8 mouse cellular contexts compared by ENCODE assay signal in the genomic region with DNA sequence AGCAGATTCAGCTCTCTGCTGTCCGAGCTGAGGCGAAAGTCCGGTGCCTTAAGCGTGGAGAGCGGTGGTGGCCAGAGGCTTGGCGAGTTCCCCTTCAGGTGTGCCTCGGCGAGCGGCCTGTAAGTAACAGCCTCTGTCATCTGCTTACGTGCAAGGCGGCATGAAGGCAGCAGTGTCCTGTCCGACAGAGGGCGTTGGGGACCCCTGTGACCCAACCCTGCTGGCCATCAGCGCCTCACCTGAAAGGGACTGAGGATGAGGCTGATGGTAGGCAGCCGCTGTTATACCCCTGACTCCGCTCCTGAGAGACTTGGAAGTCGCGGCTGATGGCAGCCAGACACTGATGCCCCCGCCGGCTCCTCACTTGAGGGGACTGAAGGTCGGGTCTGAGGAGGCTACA. TPM values are rescaled to one million over a fixed set of nuclear protein-coding genes. Genes with fewer than 3 reads are reported as not detected.
A peak's percentile ranks its signal among the peaks of the same experiment; 100 is the strongest.
DNase-seq lines count a peak whose midpoint lies in the region; ATAC-seq and TF ChIP-seq lines count a peak whose summit lies in the region.
"Not testable (repeated sequence)": the region's sequence is repeated elsewhere in the genome, so short reads cannot be mapped to it uniquely, and the experiment has no call there.

No protein-coding gene starts in this region.

- not testable (repeated sequence) for H3K36me3 ChIP-seq in embryonic facial prominence, embryonic 15.5 days; heart, embryonic 11.5 days (ENCODE audit: control insufficient read depth, insufficient read depth, low read length); kidney, postnatal 0 days (ENCODE audit: insufficient read depth, low read length); liver, embryonic 14.5 days (replicated peaks; ENCODE audit: control insufficient read depth, insufficient read depth, low read depth); stomach, embryonic 15.5 days

- not testable (repeated sequence) for ATAC-seq in embryonic facial prominence, embryonic 15.5 days (ENCODE audit: insufficient number of reproducible peaks, low FRiP score, low TSS enrichment, low read depth); kidney, postnatal 0 days (replicated peaks; ENCODE audit: low FRiP score, low read depth); stomach, embryonic 15.5 days (ENCODE audit: insufficient read depth, low FRiP score, low read depth)
- peak; percentile 52 for ATAC-seq in heart, embryonic 11.5 days (replicated peaks; ENCODE audit: insufficient number of reproducible peaks, low FRiP score, low TSS enrichment)
- peak; percentile 60 for ATAC-seq in liver, embryonic 14.5 days (ENCODE audit: insufficient read depth)

- peak overlapping the region; percentile 75 for H3K4me2 ChIP-seq in embryonic facial prominence, embryonic 15.5 days (replicated peaks)
- peak overlapping the region; percentile 74 for H3K4me2 ChIP-seq in heart, embryonic 11.5 days
- peak overlapping the region; percentile 68 for H3K4me2 ChIP-seq in kidney, postnatal 0 days (ENCODE audit: low read length)
- H3K4me2 ChIP-seq in liver, embryonic 14.5 days (ENCODE audit: low read depth): peak overlapping the region; percentile 82
- H3K4me2 ChIP-seq in stomach, embryonic 15.5 days: peak overlapping the region; percentile 73

- TF ChIP-seq CTCF in bone marrow macrophage, adult 2 months (IDR thresholded peaks at IDR 0.05; ENCODE audit: low read depth, low read length): not testable (repeated sequence)
- TF ChIP-seq CTCF in kidney, postnatal 0 days (IDR thresholded peaks at IDR 0.05; ENCODE audit: low read depth): peak; percentile 31; the same call in 1 of the 2 replicates
- TF ChIP-seq CTCF in liver, embryonic 14.5 days (IDR thresholded peaks at IDR 0.05; ENCODE audit: low read depth): peak; percentile 56

- WGBS in embryonic facial prominence, embryonic 15.5 days: under 1% methylated on average over 16 of the region's 21 CpGs
- 3% methylated on average over 16 of the region's 21 CpGs for WGBS in heart, embryonic 11.5 days (ENCODE audit: insufficient replicate concordance)
- 2% methylated on average over 16 of the region's 21 CpGs for WGBS in kidney, postnatal 0 days
- WGBS in liver, embryonic 14.5 days (ENCODE audit: insufficient replicate concordance): under 1% methylated on average over 17 of the region's 21 CpGs
- WGBS in stomach, embryonic 15.5 days: 1% methylated on average over 15 of the region's 21 CpGs

- not testable (repeated sequence) for H3K27ac ChIP-seq in bone marrow macrophage, adult 2 months (ENCODE audit: insufficient read depth, low read depth, low read length); liver, embryonic 14.5 days; stomach, embryonic 15.5 days
- H3K27ac ChIP-seq in embryonic facial prominence, embryonic 15.5 days (replicated peaks): 0 out of 2 replicates have a peak overlapping the region, but pooled peaks have one; percentile 44
- H3K27ac ChIP-seq in heart, embryonic 11.5 days (ENCODE audit: low read depth, low read length): peak overlapping the region; percentile 54; the same call in 1 of the 2 replicates
- H3K27ac ChIP-seq in kidney, postnatal 0 days: peak overlapping the region; percentile 71

- not testable (repeated sequence) for TF ChIP-seq EP300 in liver, embryonic 14.5 days (IDR thresholded peaks at IDR 0.05; ENCODE audit: low read depth)

- H3K9ac ChIP-seq in embryonic facial prominence, embryonic 15.5 days: peak overlapping the region; percentile 31; the same call in 1 of the 2 replicates
- peak overlapping the region; percentile 60 for H3K9ac ChIP-seq in heart, embryonic 11.5 days (ENCODE audit: low read depth, low read length)
- peak overlapping the region; percentile 52; the same call in 1 of the 2 replicates for H3K9ac ChIP-seq in kidney, postnatal 0 days (ENCODE audit: low read depth, low read length)
- peak overlapping the region; percentile 67 for H3K9ac ChIP-seq in liver, embryonic 14.5 days (replicated peaks)
- peak overlapping the region; percentile 16; the same call in 1 of the 2 replicates for H3K9ac ChIP-seq in stomach, embryonic 15.5 days

- not testable (repeated sequence) for TF ChIP-seq POLR2A in bone marrow macrophage, adult 2 months (IDR thresholded peaks at IDR 0.05; ENCODE audit: borderline replicate concordance, low read depth, low read length)

- not testable (repeated sequence) for H3K4me1 ChIP-seq in bone marrow macrophage, adult 2 months (ENCODE audit: control insufficient read depth, insufficient read depth, low read length); embryonic facial prominence, embryonic 15.5 days; heart, embryonic 11.5 days (ENCODE audit: control insufficient read depth, insufficient read depth, low read length); kidney, postnatal 0 days (replicated peaks; ENCODE audit: insufficient read depth, low read length); liver, embryonic 14.5 days (replicated peaks; ENCODE audit: control insufficient read depth in 2 of 2, insufficient read depth in 2 of 2, low read length in 1 of 2); stomach, embryonic 15.5 days

- not testable (repeated sequence) for H3K27me3 ChIP-seq in embryonic facial prominence, embryonic 15.5 days; heart, embryonic 11.5 days (ENCODE audit: control insufficient read depth, insufficient read depth, low read length); kidney, postnatal 0 days (ENCODE audit: insufficient read depth, low read length); liver, embryonic 14.5 days (ENCODE audit: control insufficient read depth, insufficient read depth, low read length); stomach, embryonic 15.5 days (replicated peaks)

- not testable (repeated sequence) for H3K9me3 ChIP-seq in embryonic facial prominence, embryonic 15.5 days (replicated peaks); heart, embryonic 11.5 days (replicated peaks; ENCODE audit: control insufficient read depth, low read length); kidney, postnatal 0 days (replicated peaks; ENCODE audit: low read length); liver, embryonic 14.5 days (ENCODE audit: control insufficient read depth, low read length); stomach, embryonic 15.5 days

- H3K4me3 ChIP-seq in bone marrow macrophage, adult 2 months (ENCODE audit: insufficient read depth, low read length): peak overlapping the region; percentile 79
- peak overlapping the region; percentile 52 for H3K4me3 ChIP-seq in embryonic facial prominence, embryonic 15.5 days (replicated peaks)
- peak overlapping the region; percentile 50 for H3K4me3 ChIP-seq in heart, embryonic 11.5 days (ENCODE audit: low read depth, low read length)
- peak overlapping the region; percentile 42 for H3K4me3 ChIP-seq in kidney, postnatal 0 days (replicated peaks; ENCODE audit: low read depth, low read length)
- peak overlapping the region; percentile 70 to 71 for H3K4me3 ChIP-seq in liver, embryonic 14.5 days (ENCODE audit: insufficient read depth in 1 of 2, low read depth in 2 of 2, low read length in 2 of 2)
- peak overlapping the region; percentile 53 for H3K4me3 ChIP-seq in stomach, embryonic 15.5 days (replicated peaks)

- DNase-seq in B cell, adult 2 months: peak; percentile 48 to 56
- DNase-seq in kidney, postnatal 0 days (ENCODE audit: low spot score): peak; percentile 36
- peak; percentile 24 to 41 (median 40) for DNase-seq in liver, embryonic 14.5 days (ENCODE audit: low read depth in 3 of 3, low spot score in 3 of 3)
- peak; percentile 53 for DNase-seq in neural tube, embryonic 10.5 days (ENCODE audit: extremely low spot score, low spot score)

RNA-seq across cellular contexts. Expression of gene Abhd18, which starts 0.2 kb away (rescaled TPM):
- polyA plus RNA-seq in bone marrow macrophage, adult 2 months (2012; ENCODE audit: insufficient read depth, insufficient read length, missing spikeins): 5.6 and 7.4 TPM in 2 replicates
- polyA plus RNA-seq in embryonic facial prominence, embryonic 15.5 days (2015; fragmentation: Nextera tagmentation; extraction: Ambion mirVana): 9.1 and 10.3 TPM in 2 replicates
- 11.1 and 12.2 TPM in 2 replicates for polyA plus RNA-seq in heart, embryonic 11.5 days (2014; fragmentation: Nextera tagmentation; extraction: Ambion mirVana)
- polyA plus RNA-seq in kidney, postnatal 0 days (2015; fragmentation: Nextera tagmentation; extraction: Ambion mirVana): 6.4 and 7.1 TPM in 2 replicates
- polyA plus RNA-seq in liver, embryonic 14.5 days (2012; rRNA removed): 1.5 and 2.1 TPM in 2 replicates
- polyA plus RNA-seq in liver, embryonic 14.5 days (2014; fragmentation: Nextera tagmentation; extraction: Ambion mirVana): 2.2 and 2.4 TPM in 2 replicates
- 7.9 and 8.9 TPM in 2 replicates for polyA plus RNA-seq in stomach, embryonic 15.5 days (2015; fragmentation: Nextera tagmentation; extraction: Ambion mirVana)

RNA-seq across cellular contexts. Expression of gene Mfsd8, which starts 0.3 kb away (rescaled TPM):
- polyA plus RNA-seq in bone marrow macrophage, adult 2 months (2012; ENCODE audit: insufficient read depth, insufficient read length, missing spikeins): 9.1 and 9.5 TPM in 2 replicates
- polyA plus RNA-seq in embryonic facial prominence, embryonic 15.5 days (2015; fragmentation: Nextera tagmentation; extraction: Ambion mirVana): 10.0 and 10.2 TPM in 2 replicates
- polyA plus RNA-seq in heart, embryonic 11.5 days (2014; fragmentation: Nextera tagmentation; extraction: Ambion mirVana): 4.9 and 6.3 TPM in 2 replicates
- polyA plus RNA-seq in kidney, postnatal 0 days (2015; fragmentation: Nextera tagmentation; extraction: Ambion mirVana): 7.2 and 7.6 TPM in 2 replicates
- 1.7 and 2.5 TPM in 2 replicates for polyA plus RNA-seq in liver, embryonic 14.5 days (2012; rRNA removed)
- polyA plus RNA-seq in liver, embryonic 14.5 days (2014; fragmentation: Nextera tagmentation; extraction: Ambion mirVana): 3.7 and 4.3 TPM in 2 replicates
- 5.7 and 6.3 TPM in 2 replicates for polyA plus RNA-seq in stomach, embryonic 15.5 days (2015; fragmentation: Nextera tagmentation; extraction: Ambion mirVana)

RNA-seq across cellular contexts. Expression of gene Plk4, which starts 47.2 kb away (rescaled TPM):
- 13.8 and 19.6 TPM in 2 replicates for polyA plus RNA-seq in bone marrow macrophage, adult 2 months (2012; ENCODE audit: insufficient read depth, insufficient read length, missing spikeins)
- polyA plus RNA-seq in embryonic facial prominence, embryonic 15.5 days (2015; fragmentation: Nextera tagmentation; extraction: Ambion mirVana): 46.8 and 52.8 TPM in 2 replicates
- polyA plus RNA-seq in heart, embryonic 11.5 days (2014; fragmentation: Nextera tagmentation; extraction: Ambion mirVana): 45.6 and 49.1 TPM in 2 replicates
- 24.7 and 29.7 TPM in 2 replicates for polyA plus RNA-seq in kidney, postnatal 0 days (2015; fragmentation: Nextera tagmentation; extraction: Ambion mirVana)
- polyA plus RNA-seq in liver, embryonic 14.5 days (2012; rRNA removed): 16.6 and 22.1 TPM in 2 replicates
- polyA plus RNA-seq in liver, embryonic 14.5 days (2014; fragmentation: Nextera tagmentation; extraction: Ambion mirVana): 36.7 and 38.3 TPM in 2 replicates
- polyA plus RNA-seq in stomach, embryonic 15.5 days (2015; fragmentation: Nextera tagmentation; extraction: Ambion mirVana): 45.9 and 47.8 TPM in 2 replicates

RNA-seq across cellular contexts. Expression of gene 1700034I23Rik, which starts 55.3 kb away (rescaled TPM):
- not detected in 2 replicates for polyA plus RNA-seq in bone marrow macrophage, adult 2 months (2012; ENCODE audit: insufficient read depth, insufficient read length, missing spikeins)
- 0.18 and 0.21 TPM in 2 replicates for polyA plus RNA-seq in embryonic facial prominence, embryonic 15.5 days (2015; fragmentation: Nextera tagmentation; extraction: Ambion mirVana)
- polyA plus RNA-seq in heart, embryonic 11.5 days (2014; fragmentation: Nextera tagmentation; extraction: Ambion mirVana): 0.21 TPM in 1 of 2 replicates, not detected in the other
- polyA plus RNA-seq in kidney, postnatal 0 days (2015; fragmentation: Nextera tagmentation; extraction: Ambion mirVana): 0.09 TPM in 1 of 2 replicates, not detected in the other
- polyA plus RNA-seq in liver, embryonic 14.5 days (2012; rRNA removed): not detected in 2 replicates
- 0.05 TPM in 1 of 2 replicates, not detected in the other for polyA plus RNA-seq in liver, embryonic 14.5 days (2014; fragmentation: Nextera tagmentation; extraction: Ambion mirVana)
- 0.19 and 0.23 TPM in 2 replicates for polyA plus RNA-seq in stomach, embryonic 15.5 days (2015; fragmentation: Nextera tagmentation; extraction: Ambion mirVana)

Comparison
In these comparisons a context has a peak if more than half of its experiments do, and no peak if none do; other contexts are left out.
1. H3K9ac ChIP-seq: peak in every context shown above with its lines; median percentile 67 in liver, embryonic 14.5 days; 60 in heart, embryonic 11.5 days; 52 in kidney, postnatal 0 days; 31 in embryonic facial prominence, embryonic 15.5 days; 16 in stomach, embryonic 15.5 days.